Mouse (Mus musculus) ES-E14 (cell line): ENCODE measurements around the gene Traf4. TPM values are rescaled to one million over a fixed set of nuclear protein-coding genes. Genes with fewer than 3 reads are reported as not detected.

Source experiments
- DNase-seq: peaks from one replicate; pipeline ENCODE4 v3.0.0-alpha.2; 2013; ENCODE audit warnings: low read depth, low spot score
- H3K27ac ChIP-seq: 2 replicates; pipeline ENCODE4 v1.5.1; 2012; ENCODE audit warnings: low read depth, mild to moderate bottlenecking, low read length, moderate library complexity, mixed read lengths; ENCODE audit not compliant: poor library complexity, insufficient read depth, severe bottlenecking
- H3K36me3 ChIP-seq: 2 replicates; pipeline ENCODE4 v1.6.1; 2012; ENCODE audit warnings: mild to moderate bottlenecking, low read length, moderate library complexity, mixed read lengths; ENCODE audit not compliant: control insufficient read depth, poor library complexity, insufficient read depth, severe bottlenecking
- H3K4me1 ChIP-seq, 2 experiments: fragments of 150-350 bp in 1 of 2; sonication (generic) in 1 of 2; 2 replicates each; pipeline ENCODE4 v1.6.1; 2012; ENCODE audit warnings: low read length in 2 of 2, mild to moderate bottlenecking in 1 of 2, mixed read lengths in 1 of 2; ENCODE audit not compliant: control insufficient read depth in 2 of 2, insufficient read depth in 2 of 2, poor library complexity in 1 of 2
- H3K4me3 ChIP-seq, 2 experiments: fragments of 150-350 bp in 1 of 2; sonication (generic) in 1 of 2; 2 replicates each; pipeline ENCODE4 v1.5.1; 2012; ENCODE audit warnings: low read length in 2 of 2, low read depth in 1 of 2, mild to moderate bottlenecking in 1 of 2, mixed read lengths in 1 of 2; ENCODE audit not compliant: insufficient read depth in 1 of 2, poor library complexity in 1 of 2, severe bottlenecking in 1 of 2
- H3K9ac ChIP-seq: 2 replicates; pipeline ENCODE4 v1.6.1; 2012; ENCODE audit warnings: low read depth, mild to moderate bottlenecking, low read length, mixed read lengths; ENCODE audit not compliant: poor library complexity, insufficient read depth, severe bottlenecking
- H3K9me3 ChIP-seq: fragments of 150-350 bp; sonication (generic); 2 replicates; pipeline ENCODE4 v1.6.1; 2012; ENCODE audit warnings: low read depth, mild to moderate bottlenecking, low read length; ENCODE audit not compliant: control insufficient read depth, insufficient read depth
- CHD2 ChIP-seq: IDR thresholded peaks from 2 replicates; pipeline ENCODE4 v1.6.1; 2014; ENCODE audit warnings: mild to moderate bottlenecking, low read depth, low read length, inconsistent platforms
- HCFC1 ChIP-seq: IDR thresholded peaks from 2 replicates; pipeline ENCODE4 v1.6.1; 2012; ENCODE audit warnings: low read length, inconsistent platforms, borderline replicate concordance; ENCODE audit not compliant: insufficient read depth
- MAFK ChIP-seq: IDR thresholded peaks from 2 replicates; pipeline ENCODE4 v1.6.1; 2014; ENCODE audit warnings: mild to moderate bottlenecking, low read depth, low read length, inconsistent platforms; ENCODE audit not compliant: insufficient read depth
- ZC3H11A ChIP-seq: IDR thresholded peaks from 2 replicates; pipeline ENCODE4 v1.6.1; 2012; ENCODE audit warnings: low read depth, mild to moderate bottlenecking, inconsistent platforms, low read length, borderline replicate concordance
- ZNF384 ChIP-seq: IDR thresholded peaks from 2 replicates; pipeline ENCODE4 v1.6.1; 2012; ENCODE audit warnings: low read depth, low read length, inconsistent platforms
- in situ Hi-C, 2 experiments: fragments of 600-800 bp; cut with MboI; formaldehyde crosslinking; loops; one replicate each; pipeline ENCODE4 v1.15.1; 2025; ENCODE audit warnings: low sequenced_read_pairs in 2 of 2, inconsistent platforms in 1 of 2; ENCODE audit not compliant: unreplicated experiment in 2 of 2
- total RNA-seq: library from RNA; depleted of rRNA; stranded (reverse); fragments of 300-350 nt; gene quantifications from 2 replicates; pipeline ENCODE4 v1.2.3, GENCODE M21; 2012

The Traf4 gene
- total RNA-seq, 1 experiment: 78.2 TPM

- TF ChIP-seq CHD2: no peak
- TF ChIP-seq ZNF384: no peak
- TF ChIP-seq MAFK: no peak
- TF ChIP-seq ZC3H11A: no peak
- TF ChIP-seq HCFC1: no peak
- H3K4me3 ChIP-seq: no peak overlapping the region
- H3K4me1 ChIP-seq: peaks cover 0 to 7% of the 10 kb centered on the region in 2 experiments; a peak in 2 of 4 replicates
- H3K9ac ChIP-seq: no peak overlapping the region
- in situ Hi-C loops: no loop called here
- H3K9me3 ChIP-seq: no peaks in the 10 kb centered on the region
- peaks cover 23% of the 10 kb centered on the region for H3K36me3 ChIP-seq
- H3K27ac ChIP-seq: no peak overlapping the region
- no peak for DNase-seq
Measured at GRCm38 (mm10) chr11:78152299-78153231, 12.8 kb downstream of the Traf4 start.

GRCm38 (mm10) chr11:78151161-78151560 lies 14.2 kb downstream of the Traf4 start:
- in situ Hi-C loops: no loop called here
- H3K4me1 ChIP-seq: peaks cover 6 to 9% of the 10 kb centered on the region in 2 experiments; a peak in 3 of 4 replicates
- no peak overlapping the region for H3K27ac ChIP-seq
- no peak overlapping the region for H3K9ac ChIP-seq
- TF ChIP-seq MAFK (no peak), HCFC1 (no peak), ZNF384 (0 out of 2 replicates have a peak, but pooled peaks have one; percentile 49), ZC3H11A (peak; percentile 28), CHD2 (no peak)
- no peak for DNase-seq
- H3K36me3 ChIP-seq: peaks cover 20% of the 10 kb centered on the region
- no peak overlapping the region for H3K4me3 ChIP-seq
- H3K9me3 ChIP-seq: no peaks in the 10 kb centered on the region

DNA sequence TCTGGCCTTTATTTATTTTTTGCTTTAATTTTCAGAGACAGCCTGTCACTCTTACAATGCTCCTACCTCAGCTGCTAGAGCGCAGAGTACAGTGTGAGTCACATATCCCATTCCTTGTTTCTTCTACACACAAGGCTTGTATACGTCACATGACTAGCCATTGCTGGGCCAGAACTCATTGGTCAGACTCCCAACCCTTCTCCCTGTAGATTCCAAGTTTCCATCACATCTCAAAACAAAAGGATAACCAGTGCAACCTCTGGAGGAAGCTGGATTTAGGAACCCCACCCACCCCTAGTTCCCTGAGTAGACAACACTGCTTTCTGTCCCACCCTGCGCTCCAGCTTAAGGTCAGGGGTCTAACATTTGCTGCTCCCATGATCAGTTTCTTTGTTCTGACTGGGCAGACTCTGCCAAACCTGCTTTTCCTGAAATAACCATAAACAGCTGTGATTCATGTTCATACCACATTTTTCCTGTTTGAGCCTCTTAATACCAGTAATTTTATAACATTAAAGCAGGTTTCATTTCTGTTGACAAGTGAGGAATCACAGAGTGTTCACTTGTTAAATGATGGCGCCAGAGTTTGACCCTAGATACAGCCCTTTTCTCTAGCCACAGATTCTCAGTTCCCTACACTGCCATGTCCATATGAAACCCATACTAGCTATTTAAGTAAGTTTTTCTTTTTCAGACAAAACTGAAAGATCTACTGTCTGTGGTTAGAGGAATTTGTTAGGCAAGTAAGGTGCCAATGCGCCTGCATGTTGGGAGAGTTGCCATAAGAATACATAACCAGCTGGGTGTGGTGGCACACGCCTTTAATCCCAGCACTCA lies 18.5 kb downstream of the Traf4 start:
- peaks cover 15% of the 10 kb centered on the region for H3K36me3 ChIP-seq
- TF ChIP-seq HCFC1: no peak
- TF ChIP-seq ZC3H11A: no peak
- no peak for TF ChIP-seq ZNF384
- TF ChIP-seq MAFK: no peak
- TF ChIP-seq CHD2: no peak
- no peak overlapping the region for H3K9ac ChIP-seq
- in situ Hi-C loops: no loop called here
- DNase-seq: no peak
- H3K4me1 ChIP-seq: peaks cover 7 to 11% of the 10 kb centered on the region in 2 experiments; a peak in 3 of 4 replicates
- H3K27ac ChIP-seq: no peak overlapping the region
- H3K4me3 ChIP-seq: no peak overlapping the region
- H3K9me3 ChIP-seq: no peaks in the 10 kb centered on the region

- Histone ChIP-seq H3K9me3 (no peaks in the 10 kb centered on the region), H3K36me3 (peaks cover 19% of the 10 kb centered on the region), H3K9ac (no peak overlapping the region), H3K27ac (no peak overlapping the region), H3K4me3 (no peak overlapping the region), H3K4me1 (peaks cover 7 to 11% of the 10 kb centered on the region in 2 experiments; a peak in 3 of 4 replicates)
- TF ChIP-seq HCFC1 (no peak), MAFK (no peak), CHD2 (no peak), ZNF384 (no peak), ZC3H11A (no peak)
- no peak for DNase-seq
- in situ Hi-C loops: no loop called here
Measured at GRCm38 (mm10) chr11:78146168-78146567, 19.2 kb downstream of the Traf4 start.
